Mouse (Mus musculus) neural tube, embryonic 10.5 days (tissue): ENCODE results near the gene Mok.

Experiments used
- DNase-seq: peaks from one replicate; pipeline ENCODE4 v3.0.0-alpha.2; 2017; ENCODE audit warnings: low spot score; ENCODE audit errors: extremely low spot score

Gene Mok

DNA sequence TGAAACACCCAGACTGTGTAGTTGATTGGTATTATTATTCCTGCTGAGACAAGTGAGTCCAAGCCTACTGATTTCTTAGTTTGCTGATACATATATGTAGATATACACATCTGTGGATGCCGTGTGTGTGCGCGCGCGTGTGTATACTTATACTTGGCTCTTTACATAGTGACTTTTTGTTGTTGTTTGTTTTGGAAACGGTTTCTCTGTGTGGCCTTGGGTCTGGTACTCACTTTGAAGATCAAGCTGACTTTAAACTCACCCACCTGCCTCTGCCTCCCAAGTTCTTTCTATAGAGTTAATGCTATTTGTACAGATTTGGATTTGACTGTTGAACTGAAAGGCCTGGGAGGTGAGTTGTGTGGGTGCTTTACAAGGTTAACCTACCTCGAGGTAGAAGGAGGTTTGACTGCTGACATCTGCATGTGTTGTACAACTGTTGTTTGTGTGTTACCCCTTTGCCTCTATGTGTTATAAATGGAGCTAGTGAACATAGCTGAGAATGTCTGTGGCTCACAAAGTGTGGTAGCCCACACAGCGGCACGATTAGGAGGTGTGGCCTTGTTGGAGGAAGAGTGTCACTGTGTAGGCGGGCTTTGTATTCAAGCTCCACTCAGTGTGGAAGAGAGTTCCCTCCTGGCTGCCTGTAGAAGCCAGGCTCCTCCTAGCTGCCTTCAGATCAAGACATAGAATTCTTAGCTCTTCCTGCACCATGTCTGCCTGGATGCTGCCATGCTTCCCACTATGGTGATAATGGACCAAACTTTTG is 70.1 kb downstream of the Mok start:
- DNase-seq: no peak

DNA sequence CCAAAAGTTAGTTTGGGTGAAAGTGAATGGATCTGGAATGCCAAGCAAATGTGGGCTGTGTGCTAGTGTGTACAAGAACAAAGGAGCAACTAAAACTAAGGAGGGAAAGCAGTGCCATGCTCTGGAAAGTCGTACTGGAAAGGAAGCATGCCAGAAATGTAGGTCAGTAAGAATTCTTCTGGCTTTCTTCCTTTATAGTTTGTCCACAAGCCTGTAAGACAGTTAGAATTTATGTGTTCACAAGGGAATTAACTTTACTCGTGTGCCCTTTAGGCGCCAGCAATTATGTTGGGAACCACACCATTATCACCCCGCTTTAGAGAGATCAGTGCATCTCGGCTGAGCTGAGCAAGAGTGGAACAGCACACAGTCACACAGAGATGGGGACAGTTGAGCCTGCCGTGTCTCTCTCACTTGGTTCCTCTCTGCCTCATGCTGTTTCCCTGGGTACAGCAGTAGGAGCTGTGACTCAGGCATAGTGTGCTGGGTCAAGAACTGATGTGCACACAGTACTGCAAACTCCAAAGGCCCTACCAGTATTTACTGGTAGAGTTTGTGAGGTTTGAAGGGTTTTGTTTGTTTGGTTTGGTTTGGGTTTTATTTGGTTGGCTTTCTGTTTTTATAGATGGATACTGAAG is 71.0 kb downstream of the Mok start:
- no peak for DNase-seq

DNA sequence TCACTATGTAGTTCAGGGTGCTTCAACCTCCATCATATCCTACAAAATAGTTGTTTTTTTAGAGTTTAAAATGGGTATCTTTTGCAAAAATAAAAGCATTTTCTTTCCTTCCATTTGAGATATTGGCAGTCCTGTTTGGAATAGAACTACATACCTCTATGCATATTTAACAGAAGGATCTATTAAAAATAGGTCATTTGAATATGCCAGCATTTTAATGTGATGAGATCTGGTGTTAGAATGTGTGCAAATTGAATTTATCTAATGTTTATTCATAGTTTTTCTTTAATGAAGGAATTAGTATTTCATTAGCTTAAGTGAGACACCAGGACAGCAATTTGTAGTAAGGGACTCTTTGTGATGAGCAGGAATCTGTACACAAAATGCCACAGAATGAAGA is 72.2 kb downstream of the Mok start:
- no peak for DNase-seq

GRCm38 (mm10) chr12:110764531-110764930 is 76.2 kb downstream of the Mok start:
- DNase-seq: no peak

GRCm38 (mm10) chr12:110762321-110762720 is 78.4 kb downstream of the Mok start:
- DNase-seq: no peak

DNA sequence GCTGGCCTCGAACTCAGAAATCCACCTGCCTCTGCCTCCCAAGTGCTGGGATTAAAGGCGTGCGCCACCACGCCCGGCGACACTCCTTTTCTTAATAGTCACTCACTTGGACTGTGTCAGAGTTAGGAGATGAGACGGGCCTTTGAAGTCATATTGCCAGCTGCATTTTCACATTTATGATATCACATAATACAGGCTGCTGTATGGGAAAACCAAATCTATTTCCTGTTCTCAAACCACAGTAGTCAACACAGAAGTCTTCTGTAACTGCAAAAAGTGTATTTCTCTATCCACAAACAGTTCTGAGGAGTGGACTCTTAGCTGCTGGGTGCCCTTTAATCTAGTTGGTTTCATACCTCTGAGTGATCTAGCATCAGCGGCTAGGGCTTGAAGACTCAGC is 81.8 kb downstream of the Mok start:
- no peak for DNase-seq
